Mouse (Mus musculus) cerebellum, adult 9-11 months (tissue): ENCODE measurements around the gene Tsks.
A peak's percentile ranks its signal among the peaks of the same experiment; 100 is the strongest.

Experiments used
- DNase-seq: peaks from one replicate; pipeline ENCODE4 v3.0.0; 2022

Gene Tsks

DNA sequence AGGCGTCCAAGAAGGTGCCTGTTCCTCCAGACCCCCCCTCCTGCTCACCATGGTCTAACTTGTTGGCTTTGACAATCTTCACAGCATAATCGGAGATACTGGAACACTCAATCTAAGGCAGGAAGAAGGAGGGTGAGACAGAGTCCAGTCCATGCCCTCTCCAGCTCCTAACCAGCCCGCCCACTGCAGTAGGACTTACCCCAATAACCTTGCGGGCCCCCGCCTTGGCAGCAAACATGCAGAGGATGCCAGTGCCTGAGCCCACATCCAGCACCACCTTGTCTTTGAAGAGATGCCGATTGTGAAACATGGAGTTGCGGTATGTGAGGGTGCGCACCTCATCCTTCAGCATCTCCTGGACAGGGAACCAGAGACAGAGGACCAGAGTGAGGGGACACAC lies 38.5 kb downstream of the Tsks start:
- DNase-seq = no peak

GRCm38 (mm10) chr7:44983085-44983484 lies 40.1 kb downstream of the Tsks start:
- peak; percentile 79 for DNase-seq

GRCm38 (mm10) chr7:44983944-44984832 lies 41.2 kb downstream of the Tsks start:
- no peak for DNase-seq

DNA sequence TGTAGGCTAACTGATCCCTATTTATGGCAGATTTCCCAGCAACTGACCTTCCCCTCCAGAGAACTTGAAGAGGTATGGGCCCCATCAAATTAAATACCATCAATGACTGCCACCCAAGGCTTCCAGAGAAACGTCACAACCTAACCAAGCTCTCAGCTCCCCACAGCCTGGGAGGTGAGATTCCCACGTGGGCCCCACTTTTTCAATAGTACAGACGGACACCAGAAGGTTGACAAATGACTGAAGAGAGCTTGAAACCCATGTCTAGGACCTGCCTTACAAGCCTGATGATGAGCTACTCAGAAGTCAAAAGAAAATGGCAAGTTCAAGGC lies 41.8 kb downstream of the Tsks start:
- no peak for DNase-seq

DNA sequence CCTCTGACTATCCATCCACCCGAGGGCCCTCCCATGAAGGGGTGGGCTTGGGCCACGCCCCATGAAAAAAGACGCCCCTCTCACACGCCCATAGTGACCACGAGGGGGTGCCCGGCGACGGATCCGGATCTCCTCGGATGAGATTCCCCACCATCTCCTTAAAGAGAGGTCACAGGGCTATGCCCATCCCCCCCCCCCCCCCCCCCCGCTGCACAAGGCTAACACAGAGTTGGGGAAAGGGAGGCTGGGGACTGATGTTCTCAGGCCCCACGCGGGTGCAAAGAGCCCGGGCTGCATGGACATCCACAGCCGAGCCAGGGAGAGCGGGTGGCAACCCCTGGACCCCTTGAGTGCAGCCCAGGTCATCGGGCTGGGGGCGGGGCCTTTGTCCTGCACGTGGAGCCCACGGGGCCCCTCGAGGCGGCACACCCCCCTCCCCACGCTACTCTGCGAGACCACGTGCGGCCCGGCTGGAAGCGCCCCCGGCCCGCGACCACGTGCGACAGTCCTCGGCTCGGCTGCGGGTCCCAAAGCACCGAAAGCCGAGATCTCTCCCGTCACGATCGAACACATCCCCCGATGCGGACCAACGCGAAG lies 42.7 kb downstream of the Tsks start:
- peak; percentile 82 for DNase-seq

GRCm38 (mm10) chr7:44986192-44986878 lies 43.3 kb downstream of the Tsks start, which contains the start of gene Prmt1:
Gene Prmt1 (minus strand): TSS chr7:44986568.
- DNase-seq = peak; percentile 100

GRCm38 (mm10) chr7:44986879-44987718 lies 44.1 kb downstream of the Tsks start:
- DNase-seq = no peak

GRCm38 (mm10) chr7:44996672-44997071 lies 53.7 kb downstream of the Tsks start:
- DNase-seq = no peak

DNA sequence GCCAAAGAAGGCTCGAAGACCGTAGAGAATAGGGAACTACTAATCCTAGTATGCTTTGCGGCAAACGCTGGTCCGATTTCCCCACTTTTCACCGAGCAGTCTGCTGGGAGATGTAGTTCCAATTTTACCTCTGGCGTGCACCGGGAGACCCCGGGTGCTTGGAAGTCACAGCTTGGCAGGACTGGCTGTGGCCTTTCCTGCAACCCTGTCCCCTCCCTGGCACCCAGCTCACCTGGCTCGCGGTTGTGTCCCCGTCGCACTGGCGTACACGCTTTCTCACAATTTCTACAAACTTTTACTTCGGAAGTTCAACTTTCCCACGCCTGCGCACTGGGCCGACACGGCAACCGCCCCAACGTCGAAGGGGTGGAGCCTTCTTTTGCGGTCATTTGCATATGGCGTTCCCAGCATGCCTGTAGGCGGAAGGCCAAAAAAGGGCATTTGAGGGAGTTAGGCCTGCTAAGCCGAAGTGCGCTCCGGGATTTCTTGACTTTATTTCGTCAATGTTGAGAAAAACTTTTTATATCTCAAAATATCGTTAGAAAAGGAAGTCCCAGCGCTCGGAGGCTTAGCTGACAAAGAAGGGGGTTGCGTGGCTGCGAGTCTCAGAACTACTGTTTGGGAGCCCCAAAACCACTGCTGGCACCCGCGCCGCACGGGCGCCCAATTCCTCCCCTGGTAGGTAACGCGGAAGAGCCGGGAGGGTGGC lies 54.4 kb downstream of the Tsks start, which contains the start of gene Irf3:
Irf3 (plus strand) TSS at position 418 of the 709 bp plus-strand sequence.
- peak; percentile 96 for DNase-seq

GRCm38 (mm10) chr7:44997940-44998428 lies 55.0 kb downstream of the Tsks start:
- no peak for DNase-seq

DNA sequence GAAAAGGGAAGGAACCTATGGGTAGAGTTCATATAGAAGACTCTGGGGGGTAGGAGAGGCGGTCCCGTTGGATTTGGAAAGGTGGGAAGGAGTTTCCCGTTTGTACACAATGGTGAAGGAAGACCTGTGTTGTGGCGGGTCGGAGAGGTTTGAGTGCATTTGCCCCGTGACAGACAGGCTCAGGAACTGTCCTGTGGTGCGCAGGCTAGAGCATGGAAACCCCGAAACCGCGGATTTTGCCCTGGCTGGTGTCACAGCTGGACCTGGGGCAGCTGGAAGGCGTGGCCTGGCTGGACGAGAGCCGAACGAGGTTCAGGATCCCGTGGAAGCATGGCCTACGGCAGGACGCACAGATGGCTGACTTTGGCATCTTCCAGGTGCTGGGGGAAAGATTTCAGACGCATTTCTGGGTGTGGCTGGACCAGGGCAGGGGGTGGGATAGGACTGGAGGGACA lies 55.5 kb downstream of the Tsks start, which contains the start of gene Bcl2l12:
Bcl2l12 (minus strand) TSS at position 212 of the 455 bp plus-strand sequence.
- peak; percentile 76 for DNase-seq

- no peak for DNase-seq
Measured at GRCm38 (mm10) chr7:44999753-45000152, 56.7 kb downstream of the Tsks start.

DNA sequence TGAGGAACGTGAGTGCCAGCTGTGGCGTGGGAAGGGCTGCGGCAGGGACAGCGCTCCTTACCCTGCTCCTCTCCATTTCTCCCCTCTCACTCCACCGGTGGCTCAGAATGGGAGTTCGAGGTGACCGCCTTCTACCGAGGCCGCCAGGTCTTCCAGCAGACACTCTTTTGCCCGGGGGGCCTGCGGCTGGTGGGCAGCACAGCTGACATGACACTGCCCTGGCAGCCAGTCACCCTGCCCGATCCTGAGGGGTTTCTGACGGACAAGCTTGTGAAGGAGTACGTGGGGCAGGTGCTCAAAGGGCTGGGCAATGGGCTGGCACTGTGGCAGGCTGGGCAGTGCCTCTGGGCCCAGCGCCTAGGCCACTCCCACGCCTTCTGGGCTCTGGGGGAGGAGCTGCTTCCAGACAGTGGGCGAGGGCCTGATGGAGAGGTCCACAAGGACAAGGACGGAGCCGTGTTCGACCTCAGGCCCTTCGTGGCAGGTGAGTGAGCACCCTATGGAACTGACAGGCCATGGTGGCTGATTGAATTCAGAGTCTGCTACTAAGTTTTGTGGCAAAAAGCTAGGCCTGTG lies 57.6 kb downstream of the Tsks start:
- DNase-seq = no peak

DNA sequence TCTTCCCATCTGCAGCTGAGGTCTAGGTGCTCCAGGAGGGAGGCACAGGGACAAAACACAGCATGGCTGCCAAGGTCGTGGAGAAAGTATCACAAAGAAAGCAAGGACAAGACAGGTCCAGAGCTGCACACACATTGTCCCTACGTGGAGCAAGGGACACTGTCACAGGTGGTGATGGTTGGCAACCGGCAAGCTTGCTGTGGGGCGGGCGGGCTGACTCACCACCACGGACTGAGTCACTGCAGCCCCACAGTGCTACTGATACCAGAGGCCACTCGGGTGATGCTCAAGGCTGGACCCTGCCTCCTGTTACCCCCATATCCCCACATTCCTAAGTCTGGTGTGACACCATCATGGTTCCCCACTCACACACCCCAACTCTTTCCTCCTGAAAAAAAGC lies 59.4 kb downstream of the Tsks start:
- DNase-seq = peak; percentile 46

GRCm38 (mm10) chr7:45004546-45004945 lies 61.5 kb downstream of the Tsks start:
- DNase-seq = no peak

DNA sequence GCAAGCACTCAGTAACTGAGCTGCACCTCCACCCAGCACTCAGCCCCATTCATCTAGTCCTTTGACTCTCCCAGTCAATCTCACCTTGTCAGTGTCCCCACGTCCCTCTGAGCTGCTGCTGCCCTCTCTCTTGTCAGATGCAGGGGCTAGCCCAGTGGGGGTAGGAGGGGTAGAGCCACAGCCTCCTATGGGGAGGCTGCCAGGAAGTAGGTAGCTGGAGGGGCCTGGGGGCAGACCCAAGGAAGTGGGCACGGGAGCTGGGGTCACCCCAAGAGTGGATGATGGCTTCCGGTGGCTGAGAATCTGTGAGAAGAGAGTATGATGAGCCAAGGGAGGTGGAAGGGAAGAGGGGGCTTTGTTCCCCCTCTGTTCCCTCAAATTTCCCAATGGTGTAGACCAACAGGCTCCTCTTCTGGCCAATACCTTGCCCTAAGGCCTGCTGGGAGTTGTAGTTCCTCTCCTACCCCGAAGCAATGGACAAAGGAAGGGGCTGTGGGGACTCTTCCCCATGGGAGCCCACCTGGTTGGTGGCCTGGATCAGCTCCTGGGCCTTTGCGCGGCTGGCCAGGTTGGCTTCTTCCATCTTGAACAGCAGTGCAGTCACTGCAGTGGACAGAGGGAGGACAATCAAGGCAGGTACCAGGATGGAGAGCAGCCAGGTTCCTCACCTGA lies 62.5 kb downstream of the Tsks start:
- peak; percentile 38 for DNase-seq

GRCm38 (mm10) chr7:45006503-45006902 lies 63.5 kb downstream of the Tsks start:
- peak; percentile 31 for DNase-seq

DNA sequence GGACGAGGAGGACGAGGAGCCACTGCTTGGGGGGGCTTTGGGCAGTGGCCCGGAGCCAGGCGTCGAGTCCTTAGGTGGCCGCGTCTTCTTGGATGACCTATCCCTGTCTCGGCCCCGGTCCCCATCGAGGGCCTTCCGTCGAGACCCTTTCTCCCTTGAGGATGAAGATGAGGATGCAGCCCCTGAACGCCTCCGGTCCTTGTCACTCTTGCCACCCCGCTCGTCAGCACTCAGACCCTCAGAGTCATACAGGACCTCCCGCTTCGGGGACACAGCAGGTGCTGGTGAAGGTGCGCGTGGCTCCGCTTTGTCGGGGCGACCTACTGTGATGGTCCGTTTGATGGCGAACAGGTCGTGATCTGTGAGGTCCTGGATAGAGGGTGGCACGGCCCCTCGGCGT lies 64.1 kb downstream of the Tsks start:
- peak; percentile 42 for DNase-seq
